Mouse (Mus musculus) midbrain, embryonic 14.5 days (tissue): ENCODE measurements at regions not wholly inside any gene's neighbourhood (a gene's known extent, or its start where the extent isn't known, plus 50 kb on each side); places are given as distances from the start of the nearest gene placed in this dataset.

Experiments used
- ATAC-seq: fragments of 200-750 bp; cut with Nextera tagmentation; 2 replicates; pipeline ENCODE4 v1.8.0; 2017; ENCODE audit warnings: moderate number of reproducible peaks, moderate library complexity; ENCODE audit not compliant: low FRiP score, low TSS enrichment
- DNase-seq: peaks from one replicate; pipeline ENCODE4 v3.0.0-alpha.2; 2015
- H3K27ac ChIP-seq: fragments of 300-500 bp; sonication (generic); replicated peaks from 2 replicates; pipeline ENCODE4 v1.5.1; 2014; ENCODE audit warnings: mild to moderate bottlenecking, low read depth, low read length, moderate library complexity
- H3K27me3 ChIP-seq: fragments of 300-500 bp; sonication (generic); 2 replicates; pipeline ENCODE4 v1.6.1; 2014; ENCODE audit warnings: low read length, control low read depth, mixed read lengths; ENCODE audit not compliant: control insufficient read depth, insufficient read depth
- H3K36me3 ChIP-seq: fragments of 300-500 bp; sonication (generic); 2 replicates; pipeline ENCODE4 v1.6.1; 2014; ENCODE audit warnings: low read length, control low read depth; ENCODE audit not compliant: control insufficient read depth, insufficient read depth
- H3K4me1 ChIP-seq: fragments of 300-500 bp; sonication (generic); 2 replicates; pipeline ENCODE4 v1.6.1; 2014; ENCODE audit warnings: mild to moderate bottlenecking, antibody characterized with exemption, low read length, control low read depth; ENCODE audit not compliant: control insufficient read depth, insufficient read depth
- H3K4me2 ChIP-seq: fragments of 300-500 bp; sonication (generic); 2 replicates; pipeline ENCODE4 v1.6.1; 2014; ENCODE audit warnings: mild to moderate bottlenecking, low read length, moderate library complexity
- H3K4me3 ChIP-seq: fragments of 300-500 bp; sonication (generic); replicated peaks from 2 replicates; pipeline ENCODE4 v1.5.1; 2014; ENCODE audit warnings: low read depth, low read length
- H3K9ac ChIP-seq: fragments of 300-500 bp; sonication (generic); replicated peaks from 2 replicates; pipeline ENCODE4 v1.6.1; 2014; ENCODE audit warnings: mild to moderate bottlenecking, low read length, moderate library complexity
- H3K9me3 ChIP-seq: fragments of 300-500 bp; sonication (generic); 2 replicates; pipeline ENCODE4 v1.6.1; 2016; ENCODE audit warnings: low read length, control low read depth, mixed read lengths; ENCODE audit not compliant: control insufficient read depth
- WGBS: fragments of 180-500 bp; shearing (Covaris S2); extraction: QIAGEN DNeasy Blood & Tissue Kit; methylation state at CpG from one replicate; pipeline ENCODE4 v1.1.7; 2014; 5-methylcytosine and 5-hydroxymethylcytosine counted together

- 53% methylated on average over 7 of the region's 7 CpGs for WGBS
Measured at GRCm38 (mm10) chr3:129386522-129386921, 54.0 kb upstream of the Enpep start.

GRCm38 (mm10) chr3:129390506-129390905 is 58.0 kb upstream of the Enpep start:
- WGBS, result 97% methylated on average over 11 of the region's 11 CpGs
- Histone ChIP-seq H3K9me3 (no peaks in the 10 kb centered on the region), H3K4me1 (no peaks in the 10 kb centered on the region), H3K9ac (no peak overlapping the region), H3K27me3 (no peaks in the 10 kb centered on the region), H3K36me3 (no peaks in the 10 kb centered on the region), H3K27ac (no peak overlapping the region), H3K4me2 (no peak overlapping the region), H3K4me3 (no peak overlapping the region)
- ATAC-seq (no peak), DNase-seq (no peak)

More at GRCm38 (mm10) chr3:129386522-129386921, 54.0 kb upstream of the Enpep start:
- Histone ChIP-seq H3K27ac (no peak overlapping the region), H3K27me3 (no peaks in the 10 kb centered on the region), H3K36me3 (no peaks in the 10 kb centered on the region), H3K4me2 (no peak overlapping the region), H3K4me1 (no peaks in the 10 kb centered on the region), H3K9ac (no peak overlapping the region), H3K4me3 (no peak overlapping the region), H3K9me3 (no peaks in the 10 kb centered on the region)
- ATAC-seq (no peak), DNase-seq (no peak)

- H3K9ac ChIP-seq, result no peak overlapping the region
- WGBS, result 77% methylated on average over 14 of the region's 14 CpGs
- ATAC-seq (no peak), DNase-seq (no peak)
- no peak overlapping the region for H3K27ac ChIP-seq
- no peaks in the 10 kb centered on the region for H3K36me3 ChIP-seq
- H3K4me3 ChIP-seq, result no peak overlapping the region
- H3K4me1 ChIP-seq, result no peaks in the 10 kb centered on the region
- H3K27me3 ChIP-seq, result no peaks in the 10 kb centered on the region
- H3K4me2 ChIP-seq, result no peak overlapping the region
- H3K9me3 ChIP-seq, result no peaks in the 10 kb centered on the region
Measured at GRCm38 (mm10) chr3:129391888-129392813, 59.6 kb upstream of the Enpep start.

GRCm38 (mm10) chr3:129392814-129393804 is 60.6 kb upstream of the Enpep start:
- no peak for DNase-seq
- Histone ChIP-seq H3K9ac (no peak overlapping the region), H3K9me3 (no peaks in the 10 kb centered on the region), H3K4me2 (no peak overlapping the region), H3K4me3 (no peak overlapping the region), H3K27me3 (no peaks in the 10 kb centered on the region), H3K27ac (no peak overlapping the region), H3K4me1 (no peaks in the 10 kb centered on the region), H3K36me3 (no peaks in the 10 kb centered on the region)
- no peak for ATAC-seq
- 72% methylated on average over 23 of the region's 23 CpGs for WGBS

- Histone ChIP-seq H3K9ac (no peak overlapping the region), H3K27me3 (no peaks in the 10 kb centered on the region), H3K4me2 (no peak overlapping the region), H3K9me3 (no peaks in the 10 kb centered on the region), H3K27ac (no peak overlapping the region), H3K36me3 (no peaks in the 10 kb centered on the region), H3K4me1 (no peaks in the 10 kb centered on the region), H3K4me3 (no peak overlapping the region)
- ATAC-seq (no peak), DNase-seq (no peak)
- WGBS, result 77% methylated on average over 4 of the region's 4 CpGs
Measured at GRCm38 (mm10) chr3:129397481-129397880, 65.0 kb upstream of the Enpep start.

- Histone ChIP-seq H3K27ac (no peak overlapping the region), H3K4me2 (no peak overlapping the region), H3K9ac (no peak overlapping the region), H3K27me3 (no peaks in the 10 kb centered on the region), H3K4me1 (no peaks in the 10 kb centered on the region), H3K4me3 (no peak overlapping the region), H3K36me3 (no peaks in the 10 kb centered on the region), H3K9me3 (no peaks in the 10 kb centered on the region)
- 64% methylated on average over 12 of the region's 12 CpGs for WGBS
- ATAC-seq, result no peak
- DNase-seq, result no peak
Measured at GRCm38 (mm10) chr3:129400092-129400924, 67.8 kb upstream of the Enpep start.

GRCm38 (mm10) chr3:129411389-129412054 is 79.0 kb upstream of the Enpep start:
- no peak overlapping the region for H3K4me3 ChIP-seq
- 95% methylated on average over 13 of the region's 13 CpGs for WGBS
- H3K4me2 ChIP-seq, result no peak overlapping the region
- H3K27me3 ChIP-seq, result no peaks in the 10 kb centered on the region
- no peak overlapping the region for H3K27ac ChIP-seq
- no peaks in the 10 kb centered on the region for H3K36me3 ChIP-seq
- DNase-seq, result no peak
- H3K9ac ChIP-seq, result no peak overlapping the region
- no peaks in the 10 kb centered on the region for H3K9me3 ChIP-seq
- no peaks in the 10 kb centered on the region for H3K4me1 ChIP-seq
- no peak for ATAC-seq
